Mouse (Mus musculus): ENCODE data around the gene D17Wsu92e. TPM values are rescaled to one million over a fixed set of nuclear protein-coding genes. Genes with fewer than 3 reads are reported as not detected.

The D17Wsu92e gene
- polyA plus RNA-seq, 1 experiment from 2014 or later = 10.9 TPM

DNA sequence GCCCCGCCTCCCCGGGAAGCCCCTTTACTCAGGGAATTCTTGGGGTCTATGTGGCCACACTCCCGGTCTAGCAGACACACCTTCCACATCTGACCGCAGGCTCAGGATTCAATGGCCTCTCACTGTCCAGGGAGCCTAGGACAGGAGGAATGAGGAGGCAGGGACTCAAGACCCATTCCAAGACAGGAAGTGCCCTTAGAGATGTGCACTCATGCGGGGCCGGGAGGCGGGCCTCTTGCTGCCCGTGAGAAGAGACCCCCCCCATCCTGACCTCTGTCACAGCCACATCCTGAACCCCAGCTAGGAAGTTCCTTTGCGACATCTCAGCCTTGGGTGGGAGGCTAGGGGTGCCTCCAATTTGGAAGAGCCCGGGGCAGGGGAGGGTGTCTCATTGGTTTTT is 95.4 kb downstream of the D17Wsu92e start:
- ATAC-seq (ENCODE audit: low FRiP score) (no peak), DNase-seq (ENCODE audit: low spot score) (peak; percentile 24)
- Histone ChIP-seq H3K9me3 (ENCODE audit: control insufficient read depth, low read length) (no peaks in the 10 kb centered on the region), H3K4me1 (replicated peaks; ENCODE audit: control insufficient read depth, insufficient read depth, low read length) (peaks cover 6% of the 10 kb centered on the region; the same call in 1 of the 2 replicates), H3K4me3 (ENCODE audit: low read depth, low read length) (no peak overlapping the region; the same call in 1 of the 2 replicates), H3K9ac (ENCODE audit: low read depth, low read length) (peak overlapping the region; percentile 15; the same call in 1 of the 2 replicates), H3K36me3 (ENCODE audit: control insufficient read depth, insufficient read depth, low read length) (no peaks in the 10 kb centered on the region), H3K4me2 (replicated peaks; ENCODE audit: low read depth, low read length) (no peak overlapping the region), H3K27me3 (ENCODE audit: control insufficient read depth, insufficient read depth, low read length) (no peaks in the 10 kb centered on the region), H3K27ac (ENCODE audit: low read depth, low read length) (no peak overlapping the region)
- 33% methylated on average over 10 of the region's 10 CpGs for WGBS

DNA sequence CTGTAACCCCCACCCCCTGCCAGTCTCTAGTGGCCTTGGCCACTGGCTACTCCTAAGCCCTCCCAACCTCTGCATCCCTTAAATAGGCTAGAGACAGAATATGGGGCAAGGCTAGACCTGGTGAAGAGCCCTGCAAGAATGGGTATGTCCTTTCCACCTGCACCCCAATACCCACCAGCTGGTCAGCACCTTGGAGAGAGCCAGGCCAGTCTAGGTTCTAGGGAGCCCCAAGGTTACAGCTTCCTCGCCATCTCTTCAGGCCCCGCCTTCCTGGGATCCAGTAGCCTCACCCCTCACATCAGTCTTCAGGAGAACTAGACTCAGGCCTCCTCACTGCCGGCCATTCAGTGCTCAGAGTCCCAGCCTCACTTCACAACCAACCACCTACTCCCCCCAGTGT is 96.1 kb downstream of the D17Wsu92e start:
- no peak overlapping the region for H3K27ac ChIP-seq (ENCODE audit: low read depth, low read length)
- no peak overlapping the region for H3K9ac ChIP-seq (ENCODE audit: low read depth, low read length)
- DNase-seq (ENCODE audit: low spot score) (no peak), ATAC-seq (ENCODE audit: low FRiP score) (no peak)
- H3K4me1 ChIP-seq (replicated peaks; ENCODE audit: control insufficient read depth, insufficient read depth, low read length) = peaks cover 6% of the 10 kb centered on the region; the same call in 1 of the 2 replicates
- H3K36me3 ChIP-seq (ENCODE audit: control insufficient read depth, insufficient read depth, low read length) = no peaks in the 10 kb centered on the region
- H3K4me3 ChIP-seq (ENCODE audit: low read depth, low read length) = no peak overlapping the region
- 26% methylated on average over 3 of the region's 3 CpGs for WGBS
- no peak overlapping the region for H3K4me2 ChIP-seq (replicated peaks; ENCODE audit: low read depth, low read length)
- no peaks in the 10 kb centered on the region for H3K9me3 ChIP-seq (ENCODE audit: control insufficient read depth, low read length)
- H3K27me3 ChIP-seq (ENCODE audit: control insufficient read depth, insufficient read depth, low read length) = no peaks in the 10 kb centered on the region

DNA sequence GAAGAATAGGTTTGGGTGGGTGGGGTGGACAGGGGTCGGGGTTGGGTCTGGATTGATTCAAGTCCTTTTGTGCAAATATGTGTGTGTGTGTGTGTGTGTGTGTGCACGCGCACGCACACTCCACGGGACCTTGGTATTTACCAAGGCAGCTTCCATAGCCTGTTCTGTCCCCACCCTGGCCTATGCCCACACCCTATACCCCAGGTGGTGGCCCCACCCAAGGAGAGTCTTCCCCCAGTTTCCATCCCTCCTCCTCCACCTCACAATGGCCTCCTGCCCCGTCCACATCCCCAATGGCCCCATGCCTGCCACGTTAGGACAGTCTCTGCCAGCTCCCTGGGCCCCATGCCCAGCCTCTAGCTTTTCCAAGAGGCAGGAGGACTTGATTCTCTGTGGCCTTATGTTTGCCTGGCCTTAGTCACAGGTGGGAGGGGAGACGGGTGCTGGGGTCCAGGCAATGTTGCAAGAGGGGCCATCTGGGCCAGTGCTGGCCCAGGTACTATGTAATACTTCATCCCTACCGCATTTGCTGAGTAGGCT is 99.3 kb downstream of the D17Wsu92e start:
- Histone ChIP-seq H3K4me2 (replicated peaks; ENCODE audit: low read depth, low read length) (no peak overlapping the region), H3K9me3 (ENCODE audit: control insufficient read depth, low read length) (no peaks in the 10 kb centered on the region), H3K9ac (ENCODE audit: low read depth, low read length) (no peak overlapping the region), H3K36me3 (ENCODE audit: control insufficient read depth, insufficient read depth, low read length) (no peaks in the 10 kb centered on the region), H3K4me1 (replicated peaks; ENCODE audit: control insufficient read depth, insufficient read depth, low read length) (peaks cover 6% of the 10 kb centered on the region; the same call in 1 of the 2 replicates), H3K4me3 (ENCODE audit: low read depth, low read length) (no peak overlapping the region), H3K27me3 (ENCODE audit: control insufficient read depth, insufficient read depth, low read length) (peaks cover 3% of the 10 kb centered on the region; the same call in 1 of the 2 replicates), H3K27ac (ENCODE audit: low read depth, low read length) (no peak overlapping the region)
- no peak for ATAC-seq (ENCODE audit: low FRiP score)
- WGBS = 74% methylated on average over 9 of the region's 9 CpGs
- no peak for DNase-seq (ENCODE audit: low spot score)

DNA sequence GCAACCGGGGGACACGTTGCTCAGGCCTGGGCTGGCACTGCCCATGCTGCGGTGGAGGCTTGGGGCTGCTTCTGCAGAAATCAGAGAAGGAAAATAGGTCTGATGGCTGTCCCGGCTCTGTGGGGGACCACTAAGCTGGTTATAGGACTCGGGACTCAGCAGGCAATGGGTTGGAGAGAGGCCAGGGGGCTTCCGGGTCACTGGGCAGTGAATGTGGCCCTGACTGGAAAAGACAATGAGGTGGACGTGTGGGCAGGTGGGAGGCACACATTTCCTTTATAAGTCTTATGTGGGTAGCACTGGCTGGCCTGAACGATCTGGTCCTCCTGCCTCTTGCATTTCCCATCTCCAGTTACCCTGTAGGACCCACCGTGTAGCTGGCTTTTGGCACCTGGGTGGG is 100.1 kb downstream of the D17Wsu92e start:
- WGBS = 49% methylated on average over 9 of the region's 9 CpGs
- Histone ChIP-seq H3K9ac (ENCODE audit: low read depth, low read length) (no peak overlapping the region), H3K36me3 (ENCODE audit: control insufficient read depth, insufficient read depth, low read length) (no peaks in the 10 kb centered on the region), H3K4me1 (replicated peaks; ENCODE audit: control insufficient read depth, insufficient read depth, low read length) (peaks cover 4% of the 10 kb centered on the region; the same call in 1 of the 2 replicates), H3K4me3 (ENCODE audit: low read depth, low read length) (no peak overlapping the region), H3K27me3 (ENCODE audit: control insufficient read depth, insufficient read depth, low read length) (peaks cover 3% of the 10 kb centered on the region; the same call in 1 of the 2 replicates), H3K9me3 (ENCODE audit: control insufficient read depth, low read length) (no peaks in the 10 kb centered on the region), H3K27ac (ENCODE audit: low read depth, low read length) (no peak overlapping the region), H3K4me2 (replicated peaks; ENCODE audit: low read depth, low read length) (no peak overlapping the region)
- DNase-seq (ENCODE audit: low spot score) (no peak), ATAC-seq (ENCODE audit: low FRiP score) (no peak)

DNA sequence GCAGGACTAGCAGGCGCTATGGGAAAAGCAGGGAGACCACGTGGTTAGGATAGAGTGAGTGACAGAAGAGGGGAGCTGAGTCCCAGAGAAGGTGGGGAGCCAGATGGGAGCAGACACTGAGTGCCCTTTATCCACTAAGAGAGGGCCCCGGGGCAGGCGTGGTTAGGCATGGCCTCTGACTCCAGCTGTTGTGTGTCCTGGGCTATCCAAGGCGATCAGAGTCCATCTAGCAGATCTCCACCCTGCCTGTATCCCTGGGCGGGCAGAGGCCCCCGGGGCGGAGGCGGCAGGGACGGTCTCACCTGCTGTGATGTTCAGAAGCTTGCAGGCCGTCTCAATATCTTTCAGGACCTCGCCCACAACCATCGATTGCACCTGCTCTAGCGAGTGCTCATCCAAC is 100.8 kb downstream of the D17Wsu92e start:
- 68% methylated on average over 14 of the region's 14 CpGs for WGBS
- no peaks in the 10 kb centered on the region for H3K9me3 ChIP-seq (ENCODE audit: control insufficient read depth, low read length)
- no peak for DNase-seq (ENCODE audit: low spot score)
- no peak for ATAC-seq (ENCODE audit: low FRiP score)
- no peaks in the 10 kb centered on the region for H3K4me1 ChIP-seq (replicated peaks; ENCODE audit: control insufficient read depth, insufficient read depth, low read length)
- H3K4me3 ChIP-seq (ENCODE audit: low read depth, low read length) = no peak overlapping the region
- no peak overlapping the region for H3K9ac ChIP-seq (ENCODE audit: low read depth, low read length)
- H3K36me3 ChIP-seq (ENCODE audit: control insufficient read depth, insufficient read depth, low read length) = no peaks in the 10 kb centered on the region
- H3K27me3 ChIP-seq (ENCODE audit: control insufficient read depth, insufficient read depth, low read length) = peaks cover 3% of the 10 kb centered on the region; the same call in 1 of the 2 replicates
- no peak overlapping the region for H3K27ac ChIP-seq (ENCODE audit: low read depth, low read length)
- no peak overlapping the region for H3K4me2 ChIP-seq (replicated peaks; ENCODE audit: low read depth, low read length)

DNA sequence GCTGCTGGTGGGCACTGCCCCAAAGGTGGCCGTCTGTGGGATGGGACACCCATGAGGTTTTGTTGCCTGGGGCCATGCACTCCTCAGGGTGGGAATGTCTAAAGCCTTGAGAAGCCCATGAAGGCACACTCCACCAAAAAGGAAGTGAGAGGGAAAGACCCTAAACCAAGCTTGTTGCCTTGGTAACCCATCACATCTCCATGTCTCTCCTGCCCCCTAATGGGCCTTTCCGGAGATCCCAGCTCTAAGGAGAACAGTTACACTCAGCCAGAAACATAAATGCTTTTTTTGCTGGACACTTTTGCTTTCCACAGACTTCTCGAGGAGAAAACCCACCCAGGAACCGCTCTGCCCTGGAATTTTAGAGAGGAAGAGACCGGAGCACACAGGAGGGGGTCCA is 102.2 kb downstream of the D17Wsu92e start:
- no peaks in the 10 kb centered on the region for H3K9me3 ChIP-seq (ENCODE audit: control insufficient read depth, low read length)
- peaks cover 3% of the 10 kb centered on the region; the same call in 1 of the 2 replicates for H3K27me3 ChIP-seq (ENCODE audit: control insufficient read depth, insufficient read depth, low read length)
- WGBS = 63% methylated on average over 5 of the region's 5 CpGs
- no peak overlapping the region for H3K9ac ChIP-seq (ENCODE audit: low read depth, low read length)
- H3K4me2 ChIP-seq (replicated peaks; ENCODE audit: low read depth, low read length) = no peak overlapping the region
- no peaks in the 10 kb centered on the region for H3K36me3 ChIP-seq (ENCODE audit: control insufficient read depth, insufficient read depth, low read length)
- no peak for ATAC-seq (ENCODE audit: low FRiP score)
- no peaks in the 10 kb centered on the region for H3K4me1 ChIP-seq (replicated peaks; ENCODE audit: control insufficient read depth, insufficient read depth, low read length)
- DNase-seq (ENCODE audit: low spot score) = peak; percentile 34
- H3K27ac ChIP-seq (ENCODE audit: low read depth, low read length) = no peak overlapping the region
- H3K4me3 ChIP-seq (ENCODE audit: low read depth, low read length) = no peak overlapping the region

DNA sequence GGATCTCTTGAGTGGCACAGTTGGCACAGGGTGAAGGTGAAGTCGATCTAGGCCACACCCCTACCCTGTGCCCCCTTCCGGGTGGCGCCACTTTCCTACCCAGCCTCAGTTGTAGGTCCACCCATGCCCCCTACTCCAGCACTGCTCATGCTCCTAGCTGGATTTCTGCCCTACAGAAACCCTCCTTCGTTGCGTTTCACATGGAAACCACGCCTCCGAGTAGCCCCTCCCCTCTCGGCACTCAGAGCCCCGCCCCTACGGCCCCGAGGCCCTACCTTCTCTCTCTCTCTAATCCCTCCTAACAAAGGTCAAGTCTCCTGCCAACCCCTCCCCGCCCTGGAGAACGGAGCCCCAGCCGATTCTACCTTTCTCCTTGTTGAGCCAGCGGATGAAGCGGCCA is 103.6 kb downstream of the D17Wsu92e start:
- DNase-seq (ENCODE audit: low spot score) (peak; percentile 59), ATAC-seq (ENCODE audit: low FRiP score) (0 out of 2 replicates have a peak, but pooled peaks have one; percentile 27)
- Histone ChIP-seq H3K4me3 (ENCODE audit: low read depth, low read length) (no peak overlapping the region), H3K9ac (ENCODE audit: low read depth, low read length) (no peak overlapping the region), H3K4me1 (replicated peaks; ENCODE audit: control insufficient read depth, insufficient read depth, low read length) (no peaks in the 10 kb centered on the region), H3K36me3 (ENCODE audit: control insufficient read depth, insufficient read depth, low read length) (no peaks in the 10 kb centered on the region), H3K27me3 (ENCODE audit: control insufficient read depth, insufficient read depth, low read length) (peaks cover 3% of the 10 kb centered on the region; the same call in 1 of the 2 replicates), H3K9me3 (ENCODE audit: control insufficient read depth, low read length) (no peaks in the 10 kb centered on the region), H3K27ac (ENCODE audit: low read depth, low read length) (no peak overlapping the region), H3K4me2 (replicated peaks; ENCODE audit: low read depth, low read length) (peak overlapping the region; percentile 15)
- WGBS = 3% methylated on average over 16 of the region's 16 CpGs

DNA sequence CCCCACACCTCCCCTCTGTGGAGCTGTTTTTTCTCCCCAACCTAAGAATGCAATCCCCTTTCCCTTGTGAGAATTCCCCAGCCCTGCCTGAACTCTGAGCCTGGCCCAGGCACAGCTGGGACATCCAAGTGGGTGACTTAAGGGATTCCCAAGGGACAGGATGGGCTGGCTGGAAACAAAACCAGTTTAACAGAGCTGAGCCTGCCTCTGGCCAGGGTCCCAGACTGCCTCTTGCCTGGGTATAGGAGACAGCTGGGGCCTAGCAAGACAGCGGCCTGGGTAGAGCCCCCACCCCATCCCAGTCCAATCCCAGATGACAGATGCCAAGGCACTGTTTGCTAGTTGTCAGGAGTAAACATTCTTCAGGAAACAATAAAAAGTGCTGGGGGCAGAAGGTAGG is 107.6 kb downstream of the D17Wsu92e start:
- Histone ChIP-seq H3K27me3 (ENCODE audit: control insufficient read depth, insufficient read depth, low read length) (peaks cover 3% of the 10 kb centered on the region; the same call in 1 of the 2 replicates), H3K27ac (ENCODE audit: low read depth, low read length) (no peak overlapping the region), H3K9ac (ENCODE audit: low read depth, low read length) (no peak overlapping the region), H3K4me2 (replicated peaks; ENCODE audit: low read depth, low read length) (no peak overlapping the region), H3K4me1 (replicated peaks; ENCODE audit: control insufficient read depth, insufficient read depth, low read length) (no peaks in the 10 kb centered on the region), H3K4me3 (ENCODE audit: low read depth, low read length) (no peak overlapping the region), H3K36me3 (ENCODE audit: control insufficient read depth, insufficient read depth, low read length) (no peaks in the 10 kb centered on the region), H3K9me3 (ENCODE audit: control insufficient read depth, low read length) (no peaks in the 10 kb centered on the region)
- DNase-seq (ENCODE audit: low spot score) (no peak), ATAC-seq (ENCODE audit: low FRiP score) (no peak)
- 92% methylated on average over 1 of the region's 1 CpGs for WGBS

DNA sequence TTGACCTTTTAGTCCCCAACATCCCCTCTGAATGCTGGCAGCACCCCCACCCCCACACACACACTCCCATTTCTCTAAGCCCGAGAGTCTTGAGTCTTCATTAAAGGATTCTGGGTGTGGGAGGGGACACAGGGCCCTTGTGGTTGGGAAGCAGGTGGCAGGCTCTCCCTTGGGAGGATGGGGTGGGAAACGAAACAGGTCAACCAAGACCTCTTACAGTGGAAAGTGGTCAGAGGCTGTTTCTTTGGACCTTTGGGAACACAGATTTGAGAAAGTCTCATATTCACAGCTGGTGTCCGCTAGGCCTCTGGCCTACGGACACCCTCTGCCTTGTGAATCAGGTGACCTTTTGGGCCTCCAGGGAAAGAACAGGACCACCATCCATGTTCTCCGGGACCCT is 110.8 kb downstream of the D17Wsu92e start:
- Histone ChIP-seq H3K9ac (ENCODE audit: low read depth, low read length) (no peak overlapping the region), H3K27ac (ENCODE audit: low read depth, low read length) (no peak overlapping the region), H3K27me3 (ENCODE audit: control insufficient read depth, insufficient read depth, low read length) (peaks cover 3% of the 10 kb centered on the region; the same call in 1 of the 2 replicates)

More for the DNA sequence above, 110.8 kb downstream of the D17Wsu92e start:
- H3K36me3 ChIP-seq (ENCODE audit: control insufficient read depth, insufficient read depth, low read length) = no peaks in the 10 kb centered on the region
- H3K4me2 ChIP-seq (replicated peaks; ENCODE audit: low read depth, low read length) = no peak overlapping the region
- H3K4me3 ChIP-seq (ENCODE audit: low read depth, low read length) = no peak overlapping the region
- DNase-seq (ENCODE audit: low spot score) (no peak), ATAC-seq (ENCODE audit: low FRiP score) (no peak)
- H3K9me3 ChIP-seq (ENCODE audit: control insufficient read depth, low read length) = no peaks in the 10 kb centered on the region
- WGBS = 69% methylated on average over 5 of the region's 5 CpGs
- no peaks in the 10 kb centered on the region for H3K4me1 ChIP-seq (replicated peaks; ENCODE audit: control insufficient read depth, insufficient read depth, low read length)
